Mouse (Mus musculus) midbrain, embryonic 12.5 days (tissue): ENCODE measurements around the gene Ccnyl1. TPM values are rescaled to one million over a fixed set of nuclear protein-coding genes. Genes with fewer than 3 reads are reported as not detected.
"Not testable (repeated sequence)": the region's sequence is repeated elsewhere in the genome, so short reads cannot be mapped to it uniquely, and the experiment has no call there.

Source experiments
- ATAC-seq: fragments of 200-750 bp; cut with Nextera tagmentation; 2 replicates; pipeline ENCODE4 v1.8.0; 2017; ENCODE audit warnings: low read depth, moderate TSS enrichment, moderate library complexity; ENCODE audit not compliant: low FRiP score
- H3K27ac ChIP-seq: fragments of 300-500 bp; sonication (generic); replicated peaks from 2 replicates; pipeline ENCODE4 v1.5.1; 2016; ENCODE audit warnings: mild to moderate bottlenecking
- H3K27me3 ChIP-seq: fragments of 300-500 bp; sonication (generic); 2 replicates; pipeline ENCODE4 v1.6.1; 2016; ENCODE audit warnings: mild to moderate bottlenecking
- H3K36me3 ChIP-seq: fragments of 300-500 bp; sonication (generic); 2 replicates; pipeline ENCODE4 v1.6.1; 2016
- H3K4me1 ChIP-seq: fragments of 300-500 bp; sonication (generic); 2 replicates; pipeline ENCODE4 v1.6.1; 2016
- H3K4me2 ChIP-seq: fragments of 300-500 bp; sonication (generic); replicated peaks from 2 replicates; pipeline ENCODE4 v1.6.1; 2016; ENCODE audit warnings: mild to moderate bottlenecking, moderate library complexity
- H3K4me3 ChIP-seq: fragments of 300-500 bp; sonication (generic); 2 replicates; pipeline ENCODE4 v1.5.1; 2016; ENCODE audit warnings: mild to moderate bottlenecking
- H3K9ac ChIP-seq: fragments of 300-500 bp; sonication (generic); replicated peaks from 2 replicates; pipeline ENCODE4 v1.6.1; 2016; ENCODE audit warnings: mild to moderate bottlenecking, moderate library complexity
- H3K9me3 ChIP-seq: fragments of 300-500 bp; sonication (generic); 2 replicates; pipeline ENCODE4 v1.6.1; 2016; ENCODE audit warnings: mild to moderate bottlenecking
- WGBS: fragments of 180-500 bp; shearing (Covaris S2); methylation state at CpG from one replicate; pipeline ENCODE4 v1.1.7; 2016; 5-methylcytosine and 5-hydroxymethylcytosine counted together
- polyA plus RNA-seq: library from polyadenylated mRNA; unstranded; fragments of >200 nt; fragmentation: Nextera tagmentation; extraction: Ambion mirVana; gene quantifications from 2 replicates; pipeline ENCODE4 v1.2.1, GENCODE M21; 2016

Ccnyl1 gene
- 7.1 and 7.5 TPM in 2 replicates for polyA plus RNA-seq

- no peaks in the 10 kb centered on the region for H3K9me3 ChIP-seq
- no peaks in the 10 kb centered on the region for H3K36me3 ChIP-seq
- peak within 1 kb of the TSS; percentile 87 for H3K9ac ChIP-seq
- H3K4me1 ChIP-seq = peaks cover 32% of the 10 kb centered on the region
- under 1% methylated on average over 71 of the region's 71 CpGs for WGBS
- peak; percentile 99 for ATAC-seq
- peak within 1 kb of the TSS; percentile 82 for H3K4me2 ChIP-seq
- peak within 1 kb of the TSS; percentile 72 for H3K27ac ChIP-seq
- H3K4me3 ChIP-seq = peak within 1 kb of the TSS; percentile 95
- no peaks in the 10 kb centered on the region for H3K27me3 ChIP-seq
Measured at GRCm38 (mm10) chr1:64690213-64691013, at the start of gene Ccnyl1. Gene Ccnyl1, plus strand, starts transcription at chr1:64690455.

GRCm38 (mm10) chr1:64641069-64641468, 49.2 kb upstream of the Ccnyl1 start:
- 93% methylated on average over 6 of the region's 6 CpGs for WGBS
- Histone ChIP-seq H3K36me3 (no peaks in the 10 kb centered on the region), H3K9ac (no peak overlapping the region), H3K9me3 (no peaks in the 10 kb centered on the region), H3K27ac (no peak overlapping the region), H3K27me3 (no peaks in the 10 kb centered on the region), H3K4me1 (no peaks in the 10 kb centered on the region), H3K4me2 (no peak overlapping the region), H3K4me3 (no peak overlapping the region)
- ATAC-seq = no peak

GRCm38 (mm10) chr1:64642541-64642940, 47.7 kb upstream of the Ccnyl1 start:
- H3K4me2 ChIP-seq, H3K9ac ChIP-seq, H3K9me3 ChIP-seq, H3K4me3 ChIP-seq, H3K36me3 ChIP-seq, H3K27me3 ChIP-seq, H3K27ac ChIP-seq, ATAC-seq, H3K4me1 ChIP-seq: not testable (repeated sequence)
- 97% methylated on average over 8 of the region's 8 CpGs for WGBS

- H3K4me2 ChIP-seq = no peak overlapping the region
- H3K4me3 ChIP-seq = no peak overlapping the region
- no peak overlapping the region for H3K9ac ChIP-seq
- H3K27ac ChIP-seq = no peak overlapping the region
- 90% methylated on average over 3 of the region's 3 CpGs for WGBS
- no peak for ATAC-seq
- H3K36me3 ChIP-seq = no peaks in the 10 kb centered on the region
- H3K9me3 ChIP-seq = no peaks in the 10 kb centered on the region
- no peaks in the 10 kb centered on the region for H3K4me1 ChIP-seq
- H3K27me3 ChIP-seq = no peaks in the 10 kb centered on the region
Measured at GRCm38 (mm10) chr1:64644513-64644912, 45.7 kb upstream of the Ccnyl1 start.

GRCm38 (mm10) chr1:64649362-64650124, 40.7 kb upstream of the Ccnyl1 start:
- Histone ChIP-seq H3K9ac (no peak overlapping the region), H3K4me2 (no peak overlapping the region), H3K27me3 (no peaks in the 10 kb centered on the region), H3K36me3 (no peaks in the 10 kb centered on the region), H3K4me1 (no peaks in the 10 kb centered on the region), H3K9me3 (no peaks in the 10 kb centered on the region), H3K27ac (no peak overlapping the region), H3K4me3 (no peak overlapping the region)
- no peak for ATAC-seq
- WGBS = 86% methylated on average over 11 of the region's 11 CpGs

- no peak overlapping the region for H3K9ac ChIP-seq
- ATAC-seq = no peak
Measured at GRCm38 (mm10) chr1:64653701-64654100, 36.6 kb upstream of the Ccnyl1 start.

GRCm38 (mm10) chr1:64655415-64655814, 34.8 kb upstream of the Ccnyl1 start:
- H3K9me3 ChIP-seq = no peaks in the 10 kb centered on the region
- H3K4me1 ChIP-seq = peaks cover 5% of the 10 kb centered on the region; the same call in 1 of the 2 replicates
- no peak overlapping the region for H3K27ac ChIP-seq
- ATAC-seq = no peak
- 7% methylated on average over 1 of the region's 1 CpGs for WGBS
- no peaks in the 10 kb centered on the region for H3K36me3 ChIP-seq
- no peaks in the 10 kb centered on the region for H3K27me3 ChIP-seq
- H3K4me3 ChIP-seq = no peak overlapping the region
- no peak overlapping the region for H3K9ac ChIP-seq
- H3K4me2 ChIP-seq = no peak overlapping the region

More at GRCm38 (mm10) chr1:64653701-64654100, 36.6 kb upstream of the Ccnyl1 start:
- peaks cover 5% of the 10 kb centered on the region; the same call in 1 of the 2 replicates for H3K4me1 ChIP-seq
- H3K36me3 ChIP-seq = no peaks in the 10 kb centered on the region
- H3K27me3 ChIP-seq = no peaks in the 10 kb centered on the region
- H3K27ac ChIP-seq = no peak overlapping the region
- H3K9me3 ChIP-seq = no peaks in the 10 kb centered on the region
- no peak overlapping the region for H3K4me3 ChIP-seq
- H3K4me2 ChIP-seq = no peak overlapping the region
- 97% methylated on average over 6 of the region's 6 CpGs for WGBS

GRCm38 (mm10) chr1:64656423-64657129, 33.7 kb upstream of the Ccnyl1 start:
- ATAC-seq = no peak
- Histone ChIP-seq H3K9me3 (no peaks in the 10 kb centered on the region), H3K27me3 (no peaks in the 10 kb centered on the region), H3K9ac (no peak overlapping the region), H3K36me3 (no peaks in the 10 kb centered on the region), H3K4me1 (peaks cover 5% of the 10 kb centered on the region; the same call in 1 of the 2 replicates), H3K4me2 (no peak overlapping the region), H3K4me3 (no peak overlapping the region), H3K27ac (no peak overlapping the region)
- WGBS = 86% methylated on average over 3 of the region's 3 CpGs

GRCm38 (mm10) chr1:64658876-64659275, 31.4 kb upstream of the Ccnyl1 start:
- H3K9ac ChIP-seq = no peak overlapping the region
- no peak for ATAC-seq

GRCm38 (mm10) chr1:64667111-64667633, 23.1 kb upstream of the Ccnyl1 start:
- no peaks in the 10 kb centered on the region for H3K36me3 ChIP-seq
- 86% methylated on average over 2 of the region's 2 CpGs for WGBS
- H3K27ac ChIP-seq = no peak overlapping the region
- H3K4me2 ChIP-seq = no peak overlapping the region
- no peak overlapping the region for H3K4me3 ChIP-seq
- H3K27me3 ChIP-seq = no peaks in the 10 kb centered on the region
- ATAC-seq = no peak
- no peaks in the 10 kb centered on the region for H3K9me3 ChIP-seq
- H3K9ac ChIP-seq = no peak overlapping the region
- no peaks in the 10 kb centered on the region for H3K4me1 ChIP-seq

More at GRCm38 (mm10) chr1:64658876-64659275, 31.4 kb upstream of the Ccnyl1 start:
- WGBS = 78% methylated on average over 7 of the region's 7 CpGs
- no peaks in the 10 kb centered on the region for H3K27me3 ChIP-seq
- no peaks in the 10 kb centered on the region for H3K36me3 ChIP-seq
- H3K4me3 ChIP-seq = no peak overlapping the region
- H3K9me3 ChIP-seq = no peaks in the 10 kb centered on the region
- no peak overlapping the region for H3K27ac ChIP-seq
- H3K4me2 ChIP-seq = no peak overlapping the region
- peaks cover 5% of the 10 kb centered on the region; the same call in 1 of the 2 replicates for H3K4me1 ChIP-seq

- WGBS = 66% methylated on average over 2 of the region's 2 CpGs
- no peak overlapping the region for H3K4me2 ChIP-seq
Measured at GRCm38 (mm10) chr1:64669451-64669850, 20.8 kb upstream of the Ccnyl1 start.

More at GRCm38 (mm10) chr1:64669451-64669850, 20.8 kb upstream of the Ccnyl1 start:
- Histone ChIP-seq H3K27ac (no peak overlapping the region), H3K36me3 (no peaks in the 10 kb centered on the region), H3K4me3 (no peak overlapping the region), H3K27me3 (no peaks in the 10 kb centered on the region), H3K9ac (no peak overlapping the region), H3K9me3 (no peaks in the 10 kb centered on the region), H3K4me1 (no peaks in the 10 kb centered on the region)
- ATAC-seq = no peak
